Mouse (Mus musculus) liver, adult 2 months (tissue): ENCODE measurements around the gene Hebp2.

Source experiments
- CTCF ChIP-seq: fragments of 200-500 bp; IDR thresholded peaks from 2 replicates; pipeline ENCODE4 v1.5.1; 2011; ENCODE audit warnings: low read depth, low read length, control low read depth
- POLR2A ChIP-seq: fragments of 200-500 bp; IDR thresholded peaks from 2 replicates; pipeline ENCODE4 v1.6.1; 2011; ENCODE audit warnings: low read length, control low read depth; ENCODE audit not compliant: insufficient read depth; ENCODE audit errors: extremely low read depth

GRCm38 (mm10) chr10:18529177-18529576 lies 16.7 kb downstream of the Hebp2 start:
- TF ChIP-seq CTCF, result no peak
- no peak for TF ChIP-seq POLR2A
